Mouse (Mus musculus): ENCODE results near the gene Pecam1.

Gene Pecam1

GRCm38 (mm10) chr11:106672919-106673505 is 77.4 kb downstream of the Pecam1 start:
- ChIA-PET POLR2A (interaction anchor here in 3 of 4 experiments (0.5 to 9.1 kb wide), 23 partner anchors 8 to 461 kb away, joined by 3 to 118 read pairs (median 5); no protein-coding TSS in a partner anchor), CTCF (interaction anchor here in 2 of 4 experiments (1.8 to 2.2 kb wide), 2 partner anchors 15 to 69 kb away, joined by 4 to 9 read pairs; no protein-coding TSS in a partner anchor)

GRCm38 (mm10) chr11:106671801-106672200 is 78.6 kb downstream of the Pecam1 start:
- POLR2A ChIA-PET = interaction anchor here in 3 of 4 experiments (0.6 to 9.1 kb wide), 12 partner anchors 8 to 321 kb away, joined by 3 to 118 read pairs (median 4); no protein-coding TSS in a partner anchor
- CTCF ChIA-PET = interaction anchor here in 3 of 4 experiments (0.6 to 0.7 kb wide), 3 partner anchors 10 to 186 kb away, joined by 3 to 11 read pairs (median 4); no protein-coding TSS in a partner anchor

DNA sequence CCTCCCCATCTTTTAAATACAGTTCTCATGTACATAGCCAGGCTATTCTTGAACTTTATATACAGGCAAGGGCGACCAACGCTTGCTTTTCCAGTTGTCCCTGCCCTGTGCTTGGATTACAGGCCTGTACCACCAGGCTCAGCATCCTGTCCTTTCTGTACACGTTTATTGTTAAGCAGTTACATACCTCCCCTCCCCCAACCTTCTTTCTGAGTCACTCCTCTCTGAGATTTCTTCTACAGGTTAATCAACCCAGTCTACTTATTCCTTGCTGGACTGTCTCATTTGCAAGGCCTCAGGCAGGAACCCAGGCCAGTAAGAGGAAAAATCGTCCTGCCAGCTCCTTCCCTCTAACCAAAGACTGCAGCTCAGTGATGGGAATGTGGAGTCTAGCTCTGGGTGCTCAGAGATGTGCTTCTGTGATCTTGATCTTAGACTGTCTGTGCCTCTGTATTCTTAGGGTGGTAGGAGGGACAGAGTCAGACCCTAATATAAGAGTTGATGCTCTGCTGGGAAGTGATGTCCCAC is 79.4 kb downstream of the Pecam1 start:
- ChIA-PET POLR2A (interaction anchor here in 3 of 4 experiments (0.9 to 9.1 kb wide), 12 partner anchors 10 to 322 kb away, joined by 3 to 118 read pairs (median 4); no protein-coding TSS in a partner anchor), CTCF (no interaction called here)

DNA sequence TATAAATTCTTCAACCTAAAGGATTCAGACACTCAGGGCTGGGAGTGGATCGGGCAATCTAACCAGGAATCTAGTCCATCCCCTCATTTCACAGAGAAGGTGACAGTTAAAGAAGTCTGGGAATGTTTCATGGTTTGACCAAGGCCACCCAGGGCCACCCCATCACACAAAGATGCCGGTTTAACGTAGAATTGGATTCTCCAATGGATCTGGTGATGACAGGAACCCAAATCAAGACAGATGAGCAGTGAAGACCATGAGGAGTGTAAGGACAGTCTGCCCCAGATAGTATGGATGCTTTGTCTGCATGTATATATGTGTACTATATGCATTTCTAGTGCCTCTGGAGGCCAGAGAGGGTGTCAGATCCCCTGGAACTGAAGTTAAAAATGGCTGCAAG is 80.2 kb downstream of the Pecam1 start:
- ChIA-PET POLR2A (interaction anchor here (0.9 to 9.1 kb wide), 17 partner anchors 8 to 170 kb away, joined by 3 to 118 read pairs (median 7); no protein-coding TSS in a partner anchor), CTCF (interaction anchor here in 3 of 4 experiments (0.5 to 1.7 kb wide), 3 partner anchors 23 to 847 kb away, joined by 3 to 6 read pairs (median 4); no protein-coding TSS in a partner anchor)

DNA sequence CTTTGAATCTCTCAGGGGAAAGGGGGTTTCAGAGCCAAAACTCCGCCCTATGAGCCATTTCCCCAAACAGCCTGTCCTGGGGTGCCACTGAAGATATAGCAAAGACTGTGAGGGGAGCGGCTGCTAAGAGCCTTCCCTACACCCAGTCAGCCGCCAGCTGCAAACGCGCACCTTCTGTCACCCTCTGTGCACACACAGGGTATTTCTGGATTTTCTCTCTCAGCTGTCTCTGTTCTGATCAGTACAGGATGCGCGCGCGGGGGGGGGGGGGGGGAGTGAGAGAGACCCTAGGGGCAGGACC is 80.6 kb downstream of the Pecam1 start:
- CTCF ChIA-PET = interaction anchor here (0.5 to 1.7 kb wide), 4 partner anchors 24 to 847 kb away, joined by 3 to 6 read pairs (median 4); no protein-coding TSS in a partner anchor
- POLR2A ChIA-PET = interaction anchor here (0.6 to 9.1 kb wide), 24 partner anchors 9 to 169 kb away, joined by 3 to 118 read pairs (median 4); partner anchors contain the start of genes Cep95 (in 1 of the 4) and Ddx5 (in 1 of the 4)

DNA sequence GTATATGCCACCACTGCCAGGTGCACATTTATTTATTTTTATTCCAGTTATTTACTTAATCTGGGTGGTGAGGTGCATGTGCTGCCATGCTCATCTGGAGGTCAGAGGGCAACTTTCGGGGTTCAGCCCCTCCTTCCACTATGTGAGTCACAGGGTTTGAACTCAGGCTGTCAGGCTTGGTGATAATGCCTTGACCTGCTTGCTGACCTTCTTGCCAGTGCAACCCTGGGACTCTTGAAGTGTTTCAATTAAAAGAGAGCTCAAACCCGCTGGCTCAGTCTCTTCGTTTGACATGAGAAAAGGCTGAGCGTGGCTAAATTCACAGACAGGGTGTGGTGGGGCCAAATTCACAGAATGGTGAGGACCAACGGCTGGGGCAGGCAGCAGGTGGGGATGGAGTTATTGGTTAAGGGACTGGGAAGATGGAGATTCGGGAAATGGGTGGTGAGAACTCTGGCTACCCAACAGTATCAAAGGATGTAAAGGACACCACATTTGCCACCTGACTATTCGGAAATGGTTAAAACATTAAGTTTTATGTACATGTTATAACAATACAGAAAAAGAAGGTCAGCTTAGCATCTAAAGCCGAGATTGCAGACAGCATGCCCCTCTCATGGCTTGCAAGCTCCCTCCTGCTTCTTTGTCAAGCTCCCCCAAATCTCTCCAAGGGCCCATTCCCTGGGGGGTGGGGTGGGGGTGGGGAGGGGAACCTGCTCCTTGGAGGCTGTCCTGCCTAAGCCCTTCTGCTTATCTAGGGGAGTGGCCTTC is 81.1 kb downstream of the Pecam1 start:
- CTCF ChIA-PET = interaction anchor here in 3 of 4 experiments (0.6 to 1.7 kb wide), 5 partner anchors 21 to 232 kb away, joined by 3 to 6 read pairs (median 3); no protein-coding TSS in a partner anchor
- POLR2A ChIA-PET = interaction anchor here (0.5 to 9.1 kb wide), 48 partner anchors 9 to 630 kb away, joined by 3 to 118 read pairs (median 4); partner anchors contain the start of genes Cep95 (in 3 of the 4), Ddx5 (in 3 of the 4) and Kpna2 (in 1 of the 4)

- ChIA-PET CTCF (interaction anchor here in 2 of 4 experiments (0.6 to 0.8 kb wide), 2 partner anchors 61 to 74 kb away, joined by 3 to 5 read pairs; no protein-coding TSS in a partner anchor), POLR2A (interaction anchor here in 3 of 4 experiments (0.9 to 9.1 kb wide), 23 partner anchors 10 to 168 kb away, joined by 3 to 118 read pairs (median 7); partner anchors contain the start of genes Cep95 (in 3 of the 3) and Ddx5 (in 3 of the 3))
Observed at GRCm38 (mm10) chr11:106668336-106668735, 82.1 kb downstream of the Pecam1 start.

GRCm38 (mm10) chr11:106667855-106668254 is 82.6 kb downstream of the Pecam1 start:
- POLR2A ChIA-PET = interaction anchor here in 3 of 4 experiments (1.4 to 9.1 kb wide), 14 partner anchors 9 to 167 kb away, joined by 4 to 118 read pairs (median 10); partner anchors contain the start of genes Cep95 (in 2 of the 3) and Ddx5 (in 2 of the 3)

DNA sequence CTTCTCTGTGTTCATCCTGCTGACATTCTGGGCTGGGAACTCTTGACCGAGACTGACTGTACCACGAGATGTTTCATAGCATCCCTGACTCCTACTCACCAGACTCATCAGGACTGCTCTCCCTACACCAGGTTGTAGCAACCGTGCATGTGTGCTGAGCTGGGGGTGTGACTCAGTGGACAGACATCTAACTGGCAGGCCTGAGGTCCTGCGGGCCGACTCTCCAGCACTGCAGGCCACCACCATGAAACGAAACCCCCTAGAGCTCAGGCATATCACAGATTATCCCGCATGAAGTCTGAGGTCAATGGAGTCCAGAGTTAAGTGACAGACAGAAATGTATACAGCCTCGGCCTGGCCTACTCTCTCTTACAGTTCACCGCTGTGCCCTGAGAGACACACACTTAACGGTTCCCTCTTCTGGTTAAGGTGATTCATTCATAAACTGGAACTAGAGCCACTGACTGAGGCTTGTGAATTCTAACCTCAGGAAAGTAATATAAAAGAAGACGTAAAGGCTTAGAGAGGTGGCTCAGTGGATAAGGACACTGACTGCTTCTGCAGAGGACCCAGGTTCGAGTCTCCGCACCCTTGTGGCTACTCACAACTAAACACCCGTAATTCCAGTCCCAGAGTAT is 83.8 kb downstream of the Pecam1 start:
- ChIA-PET POLR2A (interaction anchor here in 3 of 4 experiments (0.6 to 3.7 kb wide), 13 partner anchors 8 to 166 kb away, joined by 3 to 28 read pairs (median 3); no protein-coding TSS in a partner anchor), CTCF (interaction anchor here in 2 of 4 experiments (0.9 to 1.2 kb wide), 2 partner anchors 18 to 76 kb away, joined by 3 read pairs; no protein-coding TSS in a partner anchor)

More at GRCm38 (mm10) chr11:106667855-106668254, 82.6 kb downstream of the Pecam1 start:
- CTCF ChIA-PET = no interaction called here

DNA sequence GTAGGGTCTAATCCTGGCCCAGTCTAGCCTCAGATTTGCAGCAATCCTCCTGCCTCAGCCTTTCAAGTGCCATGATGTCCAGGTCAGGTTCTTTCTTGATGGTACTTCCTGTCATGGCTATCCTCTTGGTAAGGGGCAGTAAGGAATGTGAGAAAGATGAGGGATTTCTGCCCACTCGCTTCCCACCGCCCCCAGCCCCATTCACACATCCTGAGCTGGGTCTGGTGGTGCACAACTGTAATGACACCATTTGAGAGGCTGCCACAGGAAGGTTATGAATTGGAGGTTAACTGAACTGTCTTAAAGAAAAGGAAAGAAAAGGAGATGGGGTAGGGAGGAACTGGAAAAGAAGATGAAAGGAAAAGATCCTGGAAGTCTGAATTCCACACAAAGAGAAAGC is 84.6 kb downstream of the Pecam1 start:
- CTCF ChIA-PET = interaction anchor here in 1 of 4 experiments (1.2 kb wide), 1 partner anchor 18 kb away, joined by 3 read pairs; no protein-coding TSS in a partner anchor
- POLR2A ChIA-PET = interaction anchor here in 3 of 4 experiments (0.5 to 3.7 kb wide), 14 partner anchors 8 to 165 kb away, joined by 3 to 28 read pairs (median 3); no protein-coding TSS in a partner anchor

GRCm38 (mm10) chr11:106665328-106665727 is 85.1 kb downstream of the Pecam1 start:
- ChIA-PET POLR2A (interaction anchor here in 3 of 4 experiments (0.7 to 3.7 kb wide), 5 partner anchors 9 to 58 kb away, joined by 3 to 28 read pairs (median 10); no protein-coding TSS in a partner anchor), CTCF (interaction anchor here in 2 of 4 experiments (0.7 to 1.2 kb wide), 2 partner anchors 17 to 176 kb away, joined by 3 to 5 read pairs; no protein-coding TSS in a partner anchor)

- ChIA-PET POLR2A (interaction anchor here in 3 of 4 experiments (0.7 to 3.7 kb wide), 10 partner anchors 9 to 334 kb away, joined by 3 to 28 read pairs (median 6); no protein-coding TSS in a partner anchor), CTCF (interaction anchor here in 2 of 4 experiments (0.7 to 1.4 kb wide), 3 partner anchors 78 to 80 kb away, joined by 3 read pairs; no protein-coding TSS in a partner anchor)
Observed at GRCm38 (mm10) chr11:106664691-106665090, 85.7 kb downstream of the Pecam1 start.

DNA sequence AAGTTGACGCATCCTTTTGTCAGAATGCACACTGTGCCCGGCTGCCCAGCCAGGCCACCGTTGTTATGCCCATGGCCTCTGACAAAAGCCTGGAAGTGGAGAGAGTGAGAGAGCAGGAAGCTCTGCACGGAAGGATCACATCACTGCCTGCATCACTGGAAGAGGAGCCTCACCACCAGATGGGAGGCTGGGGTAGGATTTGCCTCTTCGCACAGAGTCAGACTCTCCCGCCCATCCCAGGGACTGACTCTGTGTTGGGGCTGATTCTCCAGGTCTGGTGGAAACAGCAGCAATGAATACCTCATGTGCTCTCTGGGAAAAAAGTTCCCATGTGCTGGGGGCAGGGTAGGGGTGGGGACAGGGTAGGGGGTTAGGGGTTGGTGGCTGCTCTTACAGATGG is 86.6 kb downstream of the Pecam1 start:
- POLR2A ChIA-PET = interaction anchor here in 3 of 4 experiments (0.5 to 2.6 kb wide), 10 partner anchors 8 to 123 kb away, joined by 3 to 13 read pairs (median 6); no protein-coding TSS in a partner anchor
- CTCF ChIA-PET = interaction anchor here in 2 of 4 experiments (0.7 to 1.4 kb wide), 3 partner anchors 79 to 81 kb away, joined by 3 read pairs; no protein-coding TSS in a partner anchor

DNA sequence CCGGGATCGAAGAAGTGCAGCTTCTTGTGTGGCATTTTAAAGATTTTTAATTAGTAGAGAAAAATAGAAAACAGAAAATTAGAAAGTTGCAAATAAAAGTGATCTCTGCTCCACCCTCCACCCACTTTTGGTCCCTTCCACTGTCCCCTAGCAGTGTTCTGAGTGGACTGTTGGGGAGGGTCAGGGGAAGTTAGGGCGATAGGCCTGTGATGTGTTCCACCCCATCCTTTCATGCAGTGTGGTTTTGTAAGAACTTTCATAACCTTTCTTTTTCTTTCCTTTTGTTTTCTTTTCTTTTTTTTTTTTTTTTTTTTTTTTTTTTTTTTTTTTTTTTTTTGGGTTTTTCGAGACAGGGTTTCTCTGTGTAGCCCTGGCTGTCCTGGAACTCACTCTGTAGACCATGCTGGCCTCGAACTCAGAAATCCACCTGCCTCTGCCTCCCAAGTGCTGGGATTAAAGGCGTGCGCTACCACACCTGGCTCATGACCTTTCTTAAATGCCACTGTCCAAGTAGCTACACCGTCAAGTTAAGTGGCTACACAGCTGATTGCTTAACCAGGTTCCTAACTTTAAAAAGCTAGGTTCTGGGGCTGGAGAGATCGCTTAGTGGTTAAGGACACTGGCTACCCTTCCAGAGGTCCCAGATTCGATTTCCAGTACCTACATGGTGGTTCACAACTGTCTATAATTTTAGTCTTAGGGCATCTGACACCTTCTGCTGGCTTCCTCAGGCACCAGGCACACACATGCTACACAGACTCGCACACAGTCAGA is 87.6 kb downstream of the Pecam1 start:
- CTCF ChIA-PET = interaction anchor here in 1 of 4 experiments (0.6 to 1.2 kb wide), 3 partner anchors 9 to 60 kb away, joined by 3 read pairs; no protein-coding TSS in a partner anchor
- POLR2A ChIA-PET = interaction anchor here in 3 of 4 experiments (0.5 to 2.6 kb wide), 12 partner anchors 11 to 153 kb away, joined by 3 to 16 read pairs (median 4); no protein-coding TSS in a partner anchor

DNA sequence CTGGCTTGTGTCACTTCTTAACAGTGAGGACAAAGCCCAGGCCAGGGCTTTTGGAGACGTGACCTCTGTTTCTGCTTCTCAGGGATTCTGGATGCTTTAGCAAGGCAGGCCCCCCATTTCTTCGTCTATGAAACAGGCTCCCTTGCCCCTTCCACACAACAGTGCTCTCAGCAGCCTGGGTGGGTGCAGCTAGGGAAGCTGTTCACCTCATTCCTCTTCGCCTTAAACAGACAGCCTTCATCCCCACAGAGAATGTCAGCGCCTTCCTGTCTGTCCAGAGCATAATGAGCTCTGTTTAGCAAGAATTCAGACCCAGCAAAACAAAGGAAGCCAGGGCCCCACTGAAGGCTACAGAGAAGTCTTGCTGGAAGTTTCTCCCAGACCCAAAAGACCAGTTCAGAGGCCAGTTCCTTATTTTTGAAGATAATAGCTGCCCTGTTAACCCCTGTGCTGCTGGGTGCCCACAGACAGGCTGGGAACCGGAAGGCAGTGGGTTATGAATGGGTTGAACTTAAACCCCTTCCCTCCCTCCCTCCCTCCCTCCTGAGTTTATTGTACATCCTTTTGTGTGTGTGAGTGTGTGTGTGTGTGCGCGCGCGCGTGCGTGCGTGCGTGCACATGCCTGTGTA is 89.9 kb downstream of the Pecam1 start:
- CTCF ChIA-PET = interaction anchor here in 3 of 4 experiments (0.6 to 1.2 kb wide), 5 partner anchors 12 to 487 kb away, joined by 3 to 5 read pairs (median 4); no protein-coding TSS in a partner anchor
- POLR2A ChIA-PET = interaction anchor here in 3 of 4 experiments (0.5 to 3.6 kb wide), 14 partner anchors 11 to 322 kb away, joined by 3 to 16 read pairs (median 4); no protein-coding TSS in a partner anchor
